Mouse (Mus musculus) C2C12 (cell line): ENCODE measurements around the gene Zdhhc22. TPM values are rescaled to one million over a fixed set of nuclear protein-coding genes. Genes with fewer than 3 reads are reported as not detected.

ENCODE experiments used
- H3K27me3 ChIP-seq: one replicate; pipeline ENCODE4 v1.6.1; 2011; ENCODE audit not compliant: control insufficient read depth, insufficient read depth, insufficient read length
- H3K36me3 ChIP-seq: one replicate; pipeline ENCODE4 v1.6.1; 2011; ENCODE audit not compliant: control insufficient read depth, insufficient read depth
- H3K4me3 ChIP-seq: one replicate; pipeline ENCODE4 v1.5.1; 2011; ENCODE audit warnings: mild to moderate bottlenecking, control low read depth; ENCODE audit not compliant: poor library complexity, insufficient read depth, severe bottlenecking
- H3K79me2 ChIP-seq: one replicate; pipeline ENCODE4 v1.6.1; 2011; ENCODE audit not compliant: control insufficient read depth, insufficient read depth
- H3K79me3 ChIP-seq: one replicate; pipeline ENCODE4 v1.6.1; 2011; ENCODE audit warnings: low read depth, control low read depth
- H3ac ChIP-seq: one replicate; pipeline ENCODE3; 2011; ENCODE audit warnings: low read depth; ENCODE audit not compliant: control insufficient read depth, insufficient read length
- CEBPB ChIP-seq: IDR thresholded peaks from one replicate; pipeline ENCODE4 v1.6.1; 2011; ENCODE audit warnings: low read depth, mild to moderate bottlenecking, control low read depth, moderate library complexity
- CTCF ChIP-seq: IDR thresholded peaks from one replicate; pipeline ENCODE4 v1.5.1; 2011; ENCODE audit not compliant: control insufficient read depth, insufficient read depth, insufficient read length
- FOSL1 ChIP-seq: IDR thresholded peaks from one replicate; pipeline ENCODE4 v1.8.0; 2011; ENCODE audit warnings: mild to moderate bottlenecking, low read length; ENCODE audit not compliant: poor library complexity, insufficient read depth, severe bottlenecking
- MAX ChIP-seq: IDR thresholded peaks from one replicate; pipeline ENCODE4 v1.6.1; 2011; ENCODE audit warnings: mild to moderate bottlenecking, control low read depth
- MYOD1 ChIP-seq: IDR thresholded peaks from one replicate; pipeline ENCODE4 v1.6.1; 2011; ENCODE audit warnings: low read depth; ENCODE audit not compliant: control insufficient read depth, insufficient read length
- MYOG ChIP-seq: IDR thresholded peaks from one replicate; pipeline ENCODE4 v1.6.1; 2011; ENCODE audit not compliant: control insufficient read depth, insufficient read length; ENCODE audit errors: extremely low read depth
- USF1 ChIP-seq: IDR thresholded peaks from one replicate; pipeline ENCODE4 v1.6.1; 2011; ENCODE audit warnings: low read depth, mild to moderate bottlenecking, control low read depth, moderate library complexity
- polyA plus RNA-seq: library from polyadenylated mRNA; unstranded; fragments of >200 nt; fragmentation: generic; extraction: Trizol; gene quantifications from one replicate; pipeline ENCODE4 v1.2.1, GENCODE M21; 2012; ENCODE audit warnings: missing spikeins

The Zdhhc22 gene
- polyA plus RNA-seq, 1 experiment, result not detected

DNA sequence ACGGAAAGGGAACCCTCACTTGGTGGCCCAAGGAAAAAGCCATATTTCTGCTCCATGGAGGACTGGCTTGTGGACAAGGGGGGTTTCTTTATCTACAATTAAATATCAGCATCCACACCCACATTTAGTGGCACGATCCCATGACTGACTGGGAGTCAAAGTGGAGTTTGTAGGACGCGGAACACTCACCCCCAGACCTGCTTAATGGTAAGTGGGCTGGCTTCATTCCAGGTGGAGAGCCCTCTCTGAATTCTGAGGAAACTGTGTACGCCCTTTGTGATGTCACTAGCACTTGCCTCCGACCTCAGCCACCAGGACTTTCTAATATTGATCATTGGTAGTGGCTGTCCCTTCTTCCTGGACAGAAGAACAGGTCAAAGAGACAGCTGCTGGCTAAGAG, 30.8 kb upstream of the Zdhhc22 start, which contains the start of gene Tmem63c:
TSS of gene Tmem63c (plus strand) at position 301 of the 400 bp plus-strand sequence.
- Histone ChIP-seq H3K79me2 (no peaks in the 10 kb centered on the region), H3K4me3 (no peak within 1 kb of the TSS), H3ac (no peak within 1 kb of the TSS), H3K27me3 (peaks cover 42% of the 10 kb centered on the region), H3K79me3 (no peaks in the 10 kb centered on the region), H3K36me3 (no peaks in the 10 kb centered on the region)
- TF ChIP-seq CEBPB (no peak), FOSL1 (no peak), CTCF (no peak), MYOD1 (no peak), MAX (no peak), USF1 (no peak), MYOG (no peak)

DNA sequence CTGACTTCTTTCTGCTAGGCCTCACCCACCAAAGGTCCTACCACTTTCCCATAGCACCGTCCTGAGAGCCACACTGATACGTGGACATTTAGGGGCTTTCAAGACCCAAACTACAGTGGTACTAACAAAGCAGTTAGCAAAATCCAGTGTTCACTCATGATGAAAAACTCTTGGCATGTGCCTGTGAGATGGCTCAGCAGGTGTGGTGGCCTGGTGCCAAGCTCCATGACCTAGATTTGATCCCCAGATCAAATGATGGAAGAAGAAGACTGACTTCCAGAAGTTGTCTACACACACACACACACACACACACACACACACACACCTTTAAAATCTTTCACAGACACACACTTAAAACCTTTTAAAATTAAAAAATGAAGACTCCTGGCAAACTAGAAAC, 28.5 kb upstream of the Zdhhc22 start:
- TF ChIP-seq MYOG (no peak), CEBPB (no peak), FOSL1 (no peak)
- peaks cover 25% of the 10 kb centered on the region for H3K27me3 ChIP-seq

DNA sequence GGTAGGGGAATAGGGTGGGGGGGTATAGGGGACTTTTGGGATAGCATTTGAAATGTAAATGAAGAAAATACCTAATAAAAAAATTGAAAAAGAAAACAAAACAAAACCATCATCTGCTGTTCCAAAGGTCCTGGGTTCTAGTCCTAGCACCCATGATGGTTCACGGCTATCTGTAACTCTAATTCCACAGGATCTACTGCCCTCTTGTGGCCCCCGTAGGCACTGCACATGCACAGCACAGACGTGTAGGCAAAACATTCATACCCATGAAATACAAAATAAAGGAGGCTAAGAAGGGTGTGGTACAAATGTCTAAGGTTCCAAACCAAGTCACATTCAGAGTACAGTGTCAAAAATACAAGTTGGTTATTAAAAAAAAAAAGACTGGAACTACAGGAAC, 26.8 kb upstream of the Zdhhc22 start:
- TF ChIP-seq USF1 (no peak), MYOG (no peak), MYOD1 (no peak), CTCF (no peak), FOSL1 (no peak), MAX (no peak), CEBPB (no peak)
- no peaks in the 10 kb centered on the region for H3K79me2 ChIP-seq
- H3K27me3 ChIP-seq, result peaks cover 12% of the 10 kb centered on the region
- no peak overlapping the region for H3K4me3 ChIP-seq
- no peaks in the 10 kb centered on the region for H3K79me3 ChIP-seq
- H3K36me3 ChIP-seq, result no peaks in the 10 kb centered on the region
- H3ac ChIP-seq, result no peak overlapping the region

More for the DNA sequence above, 28.5 kb upstream of the Zdhhc22 start:
- Histone ChIP-seq H3K79me2 (no peaks in the 10 kb centered on the region), H3K36me3 (no peaks in the 10 kb centered on the region), H3ac (no peak overlapping the region), H3K79me3 (no peaks in the 10 kb centered on the region), H3K4me3 (no peak overlapping the region)

DNA sequence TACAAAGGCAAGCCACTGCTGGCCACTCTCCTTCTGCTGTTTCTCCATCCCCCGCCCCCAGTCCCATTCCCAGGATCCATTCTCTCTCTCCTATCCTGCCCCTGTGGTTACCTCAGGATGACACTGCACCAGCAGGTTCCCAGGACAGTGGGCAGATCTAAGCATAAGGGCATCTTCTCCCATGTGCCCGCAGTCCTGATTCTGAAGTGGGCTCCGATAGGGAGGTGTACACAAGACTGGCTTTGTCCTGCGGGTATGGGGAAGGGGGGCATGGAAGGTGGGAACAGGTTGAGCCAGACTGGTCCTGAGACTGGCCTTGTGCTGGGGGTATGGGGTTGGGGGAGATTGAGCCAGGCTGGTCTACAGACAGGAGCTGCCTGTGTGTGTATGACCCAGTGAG, 14.4 kb upstream of the Zdhhc22 start:
- no peaks in the 10 kb centered on the region for H3K36me3 ChIP-seq
- TF ChIP-seq MYOG (no peak), FOSL1 (no peak), CEBPB (no peak), MAX (no peak), USF1 (no peak), CTCF (no peak), MYOD1 (no peak)
- H3K79me2 ChIP-seq, result no peaks in the 10 kb centered on the region
- no peak overlapping the region for H3K4me3 ChIP-seq
- H3ac ChIP-seq, result no peak overlapping the region
- no peaks in the 10 kb centered on the region for H3K79me3 ChIP-seq
- H3K27me3 ChIP-seq, result peaks cover 64% of the 10 kb centered on the region

DNA sequence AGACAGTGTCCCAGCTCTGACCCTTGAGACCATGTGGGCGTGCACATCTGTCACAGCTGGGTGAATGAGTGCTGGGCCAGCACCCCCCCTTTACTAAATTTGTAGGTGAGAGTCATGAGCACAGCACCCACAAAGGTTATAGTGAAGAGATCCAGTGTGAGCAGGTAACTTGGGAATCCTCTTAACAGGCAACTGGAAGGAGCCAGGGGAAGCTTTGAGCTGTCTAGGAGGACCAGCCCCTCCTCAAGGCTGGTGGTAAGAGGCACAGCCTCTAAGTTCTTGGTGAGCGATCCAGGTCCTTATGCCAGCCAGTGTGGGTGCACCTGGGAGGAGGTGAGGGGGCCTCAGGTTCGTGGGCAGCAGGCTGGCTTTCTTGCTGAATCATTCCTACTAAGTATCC, 13.4 kb upstream of the Zdhhc22 start:
- Histone ChIP-seq H3K79me2 (no peaks in the 10 kb centered on the region), H3K36me3 (no peaks in the 10 kb centered on the region), H3ac (no peak overlapping the region), H3K4me3 (no peak overlapping the region), H3K79me3 (no peaks in the 10 kb centered on the region), H3K27me3 (peaks cover 54% of the 10 kb centered on the region)
- TF ChIP-seq USF1, result no peak
- no peak for TF ChIP-seq MYOD1
- no peak for TF ChIP-seq CEBPB
- TF ChIP-seq CTCF, result no peak
- TF ChIP-seq MYOG, result no peak
- no peak for TF ChIP-seq MAX
- no peak for TF ChIP-seq FOSL1

DNA sequence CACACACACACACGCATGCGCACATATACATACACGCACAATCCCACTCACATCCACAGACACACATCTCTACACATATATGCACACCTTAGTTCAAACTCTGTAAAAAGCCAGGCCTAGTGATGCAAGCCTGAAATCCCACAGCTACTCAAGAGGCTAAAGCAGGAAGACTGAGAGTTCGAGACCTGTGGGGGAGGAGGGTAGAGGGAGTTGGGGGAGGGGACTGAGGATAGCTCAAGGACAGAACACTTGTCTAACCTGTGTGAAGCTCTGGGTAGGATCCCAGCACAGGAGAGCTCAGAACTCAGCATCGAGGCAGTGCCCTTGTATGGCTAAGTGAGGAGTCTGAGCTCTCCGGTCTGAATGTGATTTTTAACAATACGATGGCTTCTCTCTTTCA, 12.6 kb upstream of the Zdhhc22 start:
- Histone ChIP-seq H3K4me3 (no peak overlapping the region), H3K36me3 (no peaks in the 10 kb centered on the region), H3K27me3 (peaks cover 46% of the 10 kb centered on the region), H3K79me2 (no peaks in the 10 kb centered on the region), H3ac (no peak overlapping the region), H3K79me3 (no peaks in the 10 kb centered on the region)
- no peak for TF ChIP-seq CEBPB
- TF ChIP-seq FOSL1, result no peak
- TF ChIP-seq CTCF, result no peak
- TF ChIP-seq MAX, result no peak
- TF ChIP-seq USF1, result no peak
- no peak for TF ChIP-seq MYOG
- TF ChIP-seq MYOD1, result no peak
